Mouse (Mus musculus) megakaryocyte, embryonic 14.5 days (primary cell): ENCODE measurements around the gene Sv2c. TPM values are rescaled to one million over a fixed set of nuclear protein-coding genes. Genes with fewer than 3 reads are reported as not detected.

Experiments used
- H3K27me3 ChIP-seq: replicated peaks from 2 replicates; pipeline ENCODE3; 2012; ENCODE audit warnings: inconsistent platforms
- H3K36me3 ChIP-seq: replicated peaks from 2 replicates; pipeline ENCODE3; 2012; ENCODE audit warnings: low read length, inconsistent platforms, mixed read lengths
- H3K4me1 ChIP-seq: 2 replicates; pipeline ENCODE4 v1.6.1; 2012; ENCODE audit warnings: inconsistent platforms
- H3K4me3 ChIP-seq: replicated peaks from 2 replicates; pipeline ENCODE3; 2012; ENCODE audit warnings: moderate library complexity, mild to moderate bottlenecking, inconsistent platforms
- H3K9me3 ChIP-seq: 2 replicates; pipeline ENCODE4 v1.6.1; 2012; ENCODE audit warnings: inconsistent platforms
- FLI1 ChIP-seq: IDR thresholded peaks from 2 replicates; pipeline ENCODE4 v1.6.1; 2012; ENCODE audit warnings: low read length, inconsistent platforms, mixed read lengths
- GATA1 ChIP-seq: IDR thresholded peaks from 3 replicates; pipeline ENCODE4 v1.6.1; 2012; ENCODE audit warnings: mixed read lengths, low read length, inconsistent platforms, borderline replicate concordance
- polyA plus RNA-seq: library from polyadenylated mRNA; stranded (reverse); fragments of >175 nt; gene quantifications from 2 replicates; pipeline ENCODE4 v1.2.3, GENCODE M21; 2012; ENCODE audit warnings: low replicate concordance; ENCODE audit not compliant: insufficient read depth

Gene Sv2c
- polyA plus RNA-seq, 1 experiment: not detected

- no peak overlapping the region for H3K4me3 ChIP-seq
- TF ChIP-seq GATA1 (no peak), FLI1 (no peak)
- H3K27me3 ChIP-seq: peaks cover 12% of the 10 kb centered on the region
- H3K9me3 ChIP-seq: peaks cover 19% of the 10 kb centered on the region
- H3K36me3 ChIP-seq: no peaks in the 10 kb centered on the region
- H3K4me1 ChIP-seq: no peaks in the 10 kb centered on the region
Measured at GRCm38 (mm10) chr13:95924201-95924621, 208.2 kb downstream of the Sv2c start.

- H3K27me3 ChIP-seq: peaks cover 12% of the 10 kb centered on the region
- H3K9me3 ChIP-seq: peaks cover 19% of the 10 kb centered on the region
- no peaks in the 10 kb centered on the region for H3K4me1 ChIP-seq
- H3K36me3 ChIP-seq: no peaks in the 10 kb centered on the region
- no peak overlapping the region for H3K4me3 ChIP-seq
- no peak for TF ChIP-seq FLI1
- TF ChIP-seq GATA1: no peak
Measured at GRCm38 (mm10) chr13:95922626-95923025, 209.8 kb downstream of the Sv2c start.

- H3K4me1 ChIP-seq: no peaks in the 10 kb centered on the region
- no peak for TF ChIP-seq GATA1
- TF ChIP-seq FLI1: no peak
- H3K9me3 ChIP-seq: peaks cover 28% of the 10 kb centered on the region
- H3K36me3 ChIP-seq: no peaks in the 10 kb centered on the region
- H3K27me3 ChIP-seq: peaks cover 2% of the 10 kb centered on the region
- no peak overlapping the region for H3K4me3 ChIP-seq
Measured at GRCm38 (mm10) chr13:95918624-95919284, 213.6 kb downstream of the Sv2c start.

GRCm38 (mm10) chr13:95913046-95913406 is 219.4 kb downstream of the Sv2c start:
- Histone ChIP-seq H3K4me3 (no peak overlapping the region), H3K9me3 (peaks cover 8% of the 10 kb centered on the region), H3K36me3 (no peaks in the 10 kb centered on the region), H3K4me1 (peaks cover 15% of the 10 kb centered on the region), H3K27me3 (peaks cover 24% of the 10 kb centered on the region)
- TF ChIP-seq FLI1 (no peak), GATA1 (no peak)

GRCm38 (mm10) chr13:95912157-95913045 is 220.0 kb downstream of the Sv2c start:
- no peak overlapping the region for H3K4me3 ChIP-seq
- peaks cover 8% of the 10 kb centered on the region for H3K9me3 ChIP-seq
- H3K4me1 ChIP-seq: peaks cover 15% of the 10 kb centered on the region
- H3K36me3 ChIP-seq: no peaks in the 10 kb centered on the region
- peaks cover 29% of the 10 kb centered on the region for H3K27me3 ChIP-seq
- TF ChIP-seq GATA1 (no peak), FLI1 (no peak)

- H3K9me3 ChIP-seq: peaks cover 11% of the 10 kb centered on the region
- H3K27me3 ChIP-seq: peaks cover 29% of the 10 kb centered on the region
- no peak for TF ChIP-seq FLI1
- TF ChIP-seq GATA1: no peak
- H3K4me3 ChIP-seq: no peak overlapping the region
- H3K4me1 ChIP-seq: peaks cover 15% of the 10 kb centered on the region
- no peaks in the 10 kb centered on the region for H3K36me3 ChIP-seq
Measured at GRCm38 (mm10) chr13:95910270-95910669, 222.1 kb downstream of the Sv2c start.

- Histone ChIP-seq H3K27me3 (peaks cover 29% of the 10 kb centered on the region), H3K4me3 (no peak overlapping the region), H3K4me1 (peaks cover 15% of the 10 kb centered on the region), H3K36me3 (no peaks in the 10 kb centered on the region), H3K9me3 (peaks cover 11% of the 10 kb centered on the region)
- TF ChIP-seq FLI1 (no peak), GATA1 (no peak)
Measured at GRCm38 (mm10) chr13:95909244-95909643, 223.1 kb downstream of the Sv2c start.

Other genes starting within 250 kb of the Sv2c start
- gene Iqgap2, start 240.7 kb downstream of the Sv2c start, polyA plus RNA-seq: 2.8 TPM in 1 of 2 replicates, not detected in the other
- gene Gm20075, start 51.2 kb downstream of the Sv2c start, polyA plus RNA-seq: 0.06 TPM in 1 of 2 replicates, not detected in the other
- gene Gm17190, start 50.5 kb downstream of the Sv2c start, polyA plus RNA-seq: not detected in 2 replicates